Mouse (Mus musculus) heart, postnatal 0 days (tissue): Measurements from ENCODE around the gene Wee2.

Experiments
- CTCF ChIP-seq: IDR thresholded peaks from 2 replicates; pipeline ENCODE4 v1.5.1; 2016; ENCODE audit warnings: antibody characterized with exemption, control low read depth, low read depth
- EP300 ChIP-seq: IDR thresholded peaks from 2 replicates; pipeline ENCODE4 v1.6.1; 2016; ENCODE audit warnings: antibody characterized with exemption, low read depth

DNA sequence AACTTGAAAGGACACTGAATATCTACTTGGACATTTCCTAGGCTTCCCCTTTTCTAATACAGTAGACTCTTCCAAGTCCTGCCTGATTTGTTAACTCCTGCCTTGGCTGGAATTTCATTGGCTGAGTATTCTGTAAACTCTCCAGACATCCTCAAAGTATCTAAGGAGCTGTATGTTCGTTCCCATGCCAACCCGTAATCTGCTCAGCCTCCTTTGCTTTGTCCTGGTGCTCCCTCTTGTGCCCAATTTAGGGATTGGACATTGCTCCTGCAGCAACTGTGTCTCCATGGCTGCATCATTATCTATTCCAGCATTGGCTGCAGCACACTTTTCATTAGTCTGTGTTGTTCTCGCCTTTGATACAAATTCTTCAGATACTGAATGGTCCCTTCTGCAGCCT is 45.7 kb upstream of the Wee2 start:
- TF ChIP-seq EP300, result no peak
- peak; percentile 85 for TF ChIP-seq CTCF
